Mouse (Mus musculus) thymus, adult 2 months (tissue): ENCODE measurements around the gene Tbc1d2. TPM values are rescaled to one million over a fixed set of nuclear protein-coding genes. Genes with fewer than 3 reads are reported as not detected.

ENCODE experiments used
- DNase-seq: peaks from one replicate; pipeline ENCODE4 v3.0.0; 2021
- H3K27ac ChIP-seq: fragments of 200-500 bp; 2 replicates; pipeline ENCODE4 v1.5.1; 2012; ENCODE audit warnings: low read length, control low read depth; ENCODE audit not compliant: control insufficient read depth, insufficient read depth
- H3K27me3 ChIP-seq: fragments of 200-500 bp; 2 replicates; pipeline ENCODE4 v1.6.1; 2012; ENCODE audit warnings: mild to moderate bottlenecking, low read length, moderate library complexity, mixed read lengths; ENCODE audit not compliant: control insufficient read depth, insufficient read depth
- H3K36me3 ChIP-seq: fragments of 200-500 bp; 2 replicates; pipeline ENCODE4 v1.6.1; 2012; ENCODE audit warnings: mild to moderate bottlenecking, low read length, moderate library complexity; ENCODE audit not compliant: control insufficient read depth, insufficient read depth
- H3K4me1 ChIP-seq: fragments of 200-500 bp; replicated peaks from 2 replicates; pipeline ENCODE4 v1.6.1; 2012; ENCODE audit warnings: low read length; ENCODE audit not compliant: control insufficient read depth, insufficient read depth
- H3K4me3 ChIP-seq: fragments of 200-500 bp; 2 replicates; pipeline ENCODE4 v1.5.1; 2012; ENCODE audit warnings: mild to moderate bottlenecking, low read length, control low read depth, moderate library complexity; ENCODE audit not compliant: control insufficient read depth, insufficient read depth
- CTCF ChIP-seq: fragments of 200-500 bp; IDR thresholded peaks from 2 replicates; pipeline ENCODE4 v1.5.1; 2012; ENCODE audit warnings: mild to moderate bottlenecking, control low read depth, low read length, moderate library complexity, borderline replicate concordance; ENCODE audit not compliant: control insufficient read depth, poor library complexity, insufficient read depth; ENCODE audit errors: extremely low read depth
- POLR2A ChIP-seq: fragments of 200-500 bp; IDR thresholded peaks from 2 replicates; pipeline ENCODE4 v1.6.1; 2012; ENCODE audit warnings: mild to moderate bottlenecking, low read length, control low read depth, moderate library complexity; ENCODE audit not compliant: control insufficient read depth, poor library complexity, insufficient read depth; ENCODE audit errors: extremely low read depth
- WGBS: fragments of 180-500 bp; shearing (Covaris S2); methylation state at CpG from one replicate; pipeline ENCODE4 v1.1.7; 2018; 5-methylcytosine and 5-hydroxymethylcytosine counted together
- polyA plus RNA-seq: library from polyadenylated mRNA; depleted of rRNA; stranded (reverse); fragments of >200 nt; gene quantifications from 2 replicates; pipeline ENCODE4 v1.2.3, GENCODE M21; 2012; rRNA removed

The Tbc1d2 gene
- polyA plus RNA-seq, 1 experiment = 2.0 TPM

- peaks cover 16% of the 10 kb centered on the region for H3K4me1 ChIP-seq
- TF ChIP-seq POLR2A (no peak), CTCF (no peak)
- H3K27me3 ChIP-seq = no peaks in the 10 kb centered on the region
- no peaks in the 10 kb centered on the region for H3K36me3 ChIP-seq
- 94% methylated on average over 5 of the region's 5 CpGs for WGBS
- DNase-seq = no peak
- no peak overlapping the region for H3K4me3 ChIP-seq
- no peak overlapping the region for H3K27ac ChIP-seq
Observed at GRCm38 (mm10) chr4:46562037-46562436, 88.0 kb downstream of the Tbc1d2 start.

- Histone ChIP-seq H3K27me3 (no peaks in the 10 kb centered on the region), H3K27ac (no peak overlapping the region), H3K4me3 (no peak overlapping the region), H3K36me3 (no peaks in the 10 kb centered on the region), H3K4me1 (peaks cover 22% of the 10 kb centered on the region)
- DNase-seq = no peak
- WGBS = 95% methylated on average over 14 of the region's 14 CpGs
- no peak for TF ChIP-seq POLR2A
- TF ChIP-seq CTCF = no peak
Observed at GRCm38 (mm10) chr4:46560069-46560705, 89.8 kb downstream of the Tbc1d2 start.

GRCm38 (mm10) chr4:46558672-46559667, 91.0 kb downstream of the Tbc1d2 start:
- DNase-seq = no peak
- Histone ChIP-seq H3K27ac (no peak overlapping the region), H3K27me3 (no peaks in the 10 kb centered on the region), H3K4me3 (no peak overlapping the region), H3K4me1 (peaks cover 18% of the 10 kb centered on the region), H3K36me3 (no peaks in the 10 kb centered on the region)
- 79% methylated on average over 22 of the region's 22 CpGs for WGBS
- TF ChIP-seq CTCF = no peak
- TF ChIP-seq POLR2A = no peak

GRCm38 (mm10) chr4:46556933-46557332, 93.1 kb downstream of the Tbc1d2 start:
- Histone ChIP-seq H3K27ac (no peak overlapping the region), H3K4me1 (peaks cover 16% of the 10 kb centered on the region), H3K36me3 (no peaks in the 10 kb centered on the region), H3K4me3 (no peak overlapping the region), H3K27me3 (no peaks in the 10 kb centered on the region)
- no peak for TF ChIP-seq POLR2A
- no peak for TF ChIP-seq CTCF
- 18% methylated on average over 3 of the region's 3 CpGs for WGBS
- no peak for DNase-seq

- WGBS = 69% methylated on average over 9 of the region's 9 CpGs
- no peak for DNase-seq
- no peak overlapping the region for H3K4me3 ChIP-seq
Observed at GRCm38 (mm10) chr4:46555762-46556161, 94.2 kb downstream of the Tbc1d2 start.

More at GRCm38 (mm10) chr4:46555762-46556161, 94.2 kb downstream of the Tbc1d2 start:
- H3K27me3 ChIP-seq = no peaks in the 10 kb centered on the region
- H3K4me1 ChIP-seq = peaks cover 16% of the 10 kb centered on the region
- no peaks in the 10 kb centered on the region for H3K36me3 ChIP-seq
- TF ChIP-seq POLR2A = no peak
- no peak for TF ChIP-seq CTCF
- H3K27ac ChIP-seq = no peak overlapping the region

Other genes starting within 250 kb of the Tbc1d2 start
- gene Hemgn, start 236.7 kb downstream of the Tbc1d2 start, polyA plus RNA-seq = 0.93 and 1.3 TPM in 2 replicates
- gene Anp32b, start 199.3 kb downstream of the Tbc1d2 start, polyA plus RNA-seq = 52.6 and 126 TPM in 2 replicates
- gene Nans, start 161.0 kb downstream of the Tbc1d2 start, polyA plus RNA-seq = 52.3 and 53.4 TPM in 2 replicates
- gene Trim14, start 114.1 kb downstream of the Tbc1d2 start, polyA plus RNA-seq = 27.3 and 38.2 TPM in 2 replicates
- 13.5 and 15.9 TPM in 2 replicates for gene Coro2a, start 48.0 kb downstream of the Tbc1d2 start, polyA plus RNA-seq